Mouse (Mus musculus) frontal cortex, postnatal 36 days (tissue): ENCODE measurements around the gene Irs2.
A peak's percentile ranks its signal among the peaks of the same experiment; 100 is the strongest.

Experiments
- DNase-seq, 2 experiments: peaks; one replicate each; pipeline ENCODE4 v3.0.0; 2022; ENCODE audit warnings: low spot score in 2 of 2

Gene Irs2

DNA sequence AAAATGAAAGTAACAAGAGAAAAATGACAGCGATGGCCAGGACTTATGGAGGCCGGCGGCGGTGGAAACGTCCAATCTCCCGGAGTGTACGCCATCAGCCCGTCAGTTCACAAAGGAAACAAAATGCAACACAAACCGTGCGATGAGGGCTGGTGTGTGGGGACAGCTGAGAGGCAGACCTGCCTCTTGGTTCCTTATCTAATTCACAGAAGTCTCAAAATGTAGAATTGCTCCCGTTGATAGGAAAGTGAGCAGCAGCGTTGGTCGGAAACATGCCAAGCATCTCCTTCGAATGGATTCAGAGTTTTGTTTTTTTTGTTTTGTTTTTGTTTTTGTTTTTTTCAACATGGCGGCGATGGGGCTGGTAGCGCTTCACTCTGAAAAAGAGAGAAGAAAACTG is 21.6 kb downstream of the Irs2 start:
- DNase-seq = no peak

DNA sequence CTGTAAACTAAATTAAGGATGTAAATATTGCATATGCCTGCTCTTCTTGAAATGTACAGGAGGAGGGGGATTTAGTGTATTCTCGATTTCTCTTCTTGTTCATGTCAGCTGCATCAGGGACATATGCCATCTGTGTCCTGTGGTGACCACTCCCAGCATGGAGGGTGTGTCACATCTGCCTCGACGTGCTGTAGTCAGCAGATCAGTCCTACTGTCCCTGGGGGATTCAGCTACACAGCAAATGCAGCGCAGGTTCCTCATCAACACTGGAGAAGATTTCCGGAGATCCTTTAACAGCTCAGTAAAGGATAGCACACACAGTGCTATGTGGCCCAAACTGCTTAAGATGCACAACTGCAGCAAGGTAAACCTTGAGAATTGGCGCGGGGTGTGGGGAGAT is 23.2 kb downstream of the Irs2 start:
- DNase-seq = no peak

DNA sequence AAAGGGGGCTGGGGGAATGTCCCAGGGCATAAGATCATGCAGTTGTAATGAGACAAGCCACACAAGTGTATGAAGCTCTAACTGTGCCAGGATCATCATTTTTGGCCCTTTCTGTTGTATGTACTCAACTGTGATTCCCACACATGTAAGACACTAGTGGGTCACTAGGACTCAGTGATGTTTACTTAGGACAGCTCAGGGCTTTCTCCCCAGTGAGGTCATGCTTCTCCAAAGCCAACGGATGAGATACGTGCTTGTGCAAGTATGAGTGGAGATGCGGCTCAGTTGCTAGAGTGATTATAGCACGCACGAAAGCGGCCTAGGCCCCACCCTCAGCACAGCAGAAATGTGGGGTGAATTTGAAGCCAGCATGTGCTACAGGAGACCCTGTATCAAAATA is 27.4 kb downstream of the Irs2 start:
- DNase-seq = no peak

DNA sequence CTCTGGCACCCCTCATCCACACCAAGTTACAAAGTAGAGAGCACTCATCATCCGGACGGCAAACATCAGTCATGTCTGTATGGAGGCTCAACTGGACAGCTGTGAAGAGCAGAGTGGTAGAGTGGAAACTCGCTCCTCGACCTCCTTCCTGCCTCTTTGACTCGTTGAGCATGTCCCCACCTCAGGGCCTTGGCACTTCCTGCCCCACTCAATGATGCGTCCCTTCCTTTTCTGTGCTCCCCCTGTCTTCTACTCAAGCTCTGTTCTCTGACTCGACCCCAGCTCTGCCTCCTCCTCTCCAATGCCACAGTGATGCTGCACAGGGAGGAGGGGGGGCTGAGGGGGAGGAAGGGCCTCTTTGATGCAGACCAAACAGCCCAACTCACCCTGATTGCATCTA is 28.3 kb downstream of the Irs2 start:
- no peak for DNase-seq

DNA sequence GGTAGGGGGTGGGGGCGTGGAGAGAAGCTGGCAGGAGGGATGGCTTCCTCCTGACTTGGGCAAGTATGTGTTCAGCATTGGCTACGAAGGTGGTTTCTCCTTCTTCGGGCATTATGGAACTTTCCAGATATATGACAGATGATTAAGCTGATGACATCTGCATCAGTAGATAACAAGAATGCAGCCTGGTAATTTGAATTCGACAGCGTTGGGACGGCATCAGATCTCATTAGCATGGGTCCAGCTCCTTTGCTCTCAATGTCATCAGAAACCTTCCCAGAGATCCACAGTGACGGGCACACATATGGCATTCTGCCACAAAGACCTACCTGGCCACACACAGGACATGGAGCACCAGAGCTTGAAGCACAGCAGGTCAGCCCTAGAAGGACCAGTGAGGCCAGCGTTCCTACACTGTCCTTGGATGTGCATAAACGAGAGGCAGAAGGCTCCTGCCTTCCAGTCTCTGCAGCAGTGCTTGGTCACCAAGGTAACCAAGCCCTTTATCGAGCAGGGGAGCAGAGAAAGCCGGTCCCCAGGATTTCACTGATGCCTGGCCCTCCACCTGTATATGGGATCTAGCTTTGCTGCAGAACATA is 29.0 kb downstream of the Irs2 start:
- DNase-seq = no peak

DNA sequence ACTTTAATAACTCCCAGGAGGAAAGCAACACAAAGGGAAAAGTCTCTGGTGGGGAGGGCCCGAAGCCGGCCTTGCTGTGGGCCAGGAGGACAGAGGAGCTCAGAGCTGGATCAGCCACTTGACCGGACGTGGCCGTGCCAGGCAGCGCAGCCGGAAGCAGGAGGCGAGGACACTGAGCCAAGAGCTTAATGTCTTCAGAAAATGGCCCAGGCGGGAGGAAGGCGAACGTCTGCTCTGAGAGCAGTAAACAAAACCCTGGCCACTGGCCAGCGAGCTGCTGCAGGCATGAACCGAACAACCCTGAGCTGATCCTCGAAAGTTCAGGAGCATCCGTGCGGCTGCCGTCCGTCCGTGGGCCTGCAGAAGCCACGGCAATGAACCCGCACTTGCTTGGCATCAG is 29.9 kb downstream of the Irs2 start:
- peak in 1 of 2 experiments; percentile 54 for DNase-seq

DNA sequence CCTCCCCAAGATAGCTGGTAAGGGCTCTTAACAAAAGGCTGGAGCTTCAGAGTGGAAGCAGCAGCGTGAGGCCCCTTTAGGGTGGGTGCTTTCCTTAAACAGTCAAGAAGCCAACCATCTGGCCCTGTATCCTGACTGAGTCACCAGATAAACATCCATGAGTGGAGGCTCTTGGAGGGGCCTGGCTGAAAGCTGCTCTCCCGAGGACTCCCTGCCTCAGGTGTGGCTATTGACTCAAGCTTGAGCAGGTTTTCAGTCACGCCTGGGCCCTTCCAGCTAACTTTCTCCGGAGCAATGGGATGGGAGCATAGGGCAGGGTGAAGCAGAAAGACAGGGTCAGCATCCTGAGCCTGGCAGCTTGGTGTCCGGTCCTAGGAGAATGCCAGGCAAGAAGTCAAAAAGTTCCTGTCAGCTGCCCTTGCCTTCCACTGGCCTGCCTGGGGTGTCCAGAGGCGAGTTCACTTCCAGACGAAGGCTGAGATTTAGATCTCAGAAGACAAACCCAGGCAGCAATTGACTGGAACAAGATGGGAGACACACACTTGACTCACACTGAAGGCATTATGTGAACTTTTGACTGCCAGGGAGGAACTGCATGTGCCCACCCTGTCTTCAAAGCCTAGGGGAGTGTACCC is 30.4 kb downstream of the Irs2 start:
- no peak for DNase-seq

DNA sequence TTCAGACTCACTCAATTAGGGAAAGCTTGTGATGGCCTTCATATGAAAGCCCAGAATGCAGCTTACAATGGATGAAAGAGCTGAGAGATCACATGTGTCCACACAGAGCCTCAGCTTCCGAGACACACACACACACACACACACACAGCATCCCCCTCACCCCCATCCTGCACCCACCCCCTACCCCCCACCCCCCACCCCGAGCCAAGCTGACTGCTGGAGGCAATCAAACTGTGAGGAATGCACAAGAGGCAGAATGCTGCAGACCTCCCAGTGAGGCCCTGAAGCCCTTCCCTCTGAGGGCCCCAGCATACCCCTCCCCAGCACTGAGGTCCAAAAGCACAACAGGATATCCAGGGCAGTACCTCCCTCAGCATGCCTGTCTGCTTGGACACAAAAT is 33.6 kb downstream of the Irs2 start:
- no peak for DNase-seq

DNA sequence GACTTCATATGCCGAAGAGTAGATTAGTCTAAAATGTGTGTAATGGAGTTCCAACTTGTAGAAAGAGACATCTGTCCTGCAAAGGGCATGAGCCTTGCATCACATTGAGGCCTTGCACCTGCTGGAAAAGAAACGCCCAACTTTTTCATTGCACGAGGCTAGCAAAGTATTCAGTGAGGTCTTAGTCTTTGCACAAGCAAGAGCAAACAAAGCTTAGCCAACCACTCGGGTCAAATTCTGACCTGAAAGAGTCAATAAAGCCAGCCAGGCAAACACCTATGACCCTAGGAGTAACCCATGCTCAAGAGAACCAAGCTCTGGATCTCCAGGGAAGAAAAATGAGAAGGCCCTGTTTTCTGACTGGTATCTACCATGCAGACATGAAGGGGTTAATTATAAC is 34.1 kb downstream of the Irs2 start:
- no peak for DNase-seq

DNA sequence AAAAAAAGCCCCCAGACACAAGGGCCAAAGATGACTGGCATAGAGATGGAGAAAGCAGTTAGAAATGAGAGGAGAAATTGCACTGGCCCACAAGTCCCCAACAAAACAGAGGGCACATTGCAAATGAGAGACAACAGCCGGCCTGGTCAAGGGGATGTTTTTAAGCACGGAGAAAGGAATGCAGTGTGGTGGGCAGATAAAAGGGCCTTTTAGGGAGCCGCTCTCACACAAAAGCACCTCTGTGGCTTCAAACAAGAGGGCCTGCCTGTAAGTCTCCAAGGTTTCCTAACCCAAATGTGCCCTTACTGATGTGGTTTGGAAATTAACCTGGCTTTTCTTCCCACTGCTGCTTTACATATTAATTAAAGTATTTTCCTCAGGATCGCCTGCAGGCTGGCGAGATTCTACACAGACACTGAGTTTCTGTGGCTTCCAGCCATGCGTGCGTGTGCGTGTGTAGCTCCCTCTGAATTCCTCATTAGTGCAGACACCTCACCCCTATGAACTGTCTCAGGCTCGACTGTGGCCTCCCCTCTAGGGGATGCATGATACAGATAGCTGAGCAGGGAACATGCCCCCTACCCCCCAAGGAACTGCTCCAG is 35.3 kb downstream of the Irs2 start:
- DNase-seq = no peak

DNA sequence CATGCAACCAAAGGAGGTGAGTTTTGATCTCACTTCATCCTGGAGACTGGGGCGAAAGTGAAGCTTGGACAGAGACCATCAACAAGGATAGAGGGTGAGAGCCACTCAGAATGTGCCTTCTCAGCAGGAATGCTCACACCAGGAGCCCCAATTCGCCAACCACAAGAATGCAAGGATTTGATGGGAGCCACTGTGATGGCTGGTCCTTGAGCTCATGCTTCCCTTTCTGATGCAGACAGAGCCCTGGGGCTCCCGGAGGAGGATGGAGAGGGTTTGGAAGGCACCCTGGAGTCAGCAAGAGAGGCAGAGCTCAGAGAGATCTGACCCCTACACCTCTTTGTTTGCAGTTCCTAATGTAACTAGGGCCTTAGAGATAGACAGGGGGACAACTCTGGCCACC is 36.3 kb downstream of the Irs2 start:
- DNase-seq = no peak

DNA sequence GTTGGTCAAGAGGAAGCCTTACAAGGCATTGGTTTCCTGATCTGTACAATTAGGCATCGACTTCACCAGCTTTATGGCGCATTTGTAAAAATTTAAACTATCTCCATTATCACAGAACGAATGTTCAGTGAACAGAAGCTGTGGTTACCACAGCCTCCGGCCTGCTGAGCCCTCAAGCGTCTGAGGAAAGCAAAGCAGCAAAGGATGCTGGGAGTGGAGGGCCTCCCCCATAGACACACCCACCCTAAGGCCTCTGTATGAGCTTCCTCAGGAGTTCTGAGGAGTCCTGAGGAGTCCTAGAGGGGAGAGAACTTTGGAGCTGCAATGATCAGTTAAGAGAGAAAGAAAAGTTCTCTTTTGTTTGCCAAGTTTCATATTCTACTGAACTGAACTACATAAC is 36.7 kb downstream of the Irs2 start:
- DNase-seq = no peak

DNA sequence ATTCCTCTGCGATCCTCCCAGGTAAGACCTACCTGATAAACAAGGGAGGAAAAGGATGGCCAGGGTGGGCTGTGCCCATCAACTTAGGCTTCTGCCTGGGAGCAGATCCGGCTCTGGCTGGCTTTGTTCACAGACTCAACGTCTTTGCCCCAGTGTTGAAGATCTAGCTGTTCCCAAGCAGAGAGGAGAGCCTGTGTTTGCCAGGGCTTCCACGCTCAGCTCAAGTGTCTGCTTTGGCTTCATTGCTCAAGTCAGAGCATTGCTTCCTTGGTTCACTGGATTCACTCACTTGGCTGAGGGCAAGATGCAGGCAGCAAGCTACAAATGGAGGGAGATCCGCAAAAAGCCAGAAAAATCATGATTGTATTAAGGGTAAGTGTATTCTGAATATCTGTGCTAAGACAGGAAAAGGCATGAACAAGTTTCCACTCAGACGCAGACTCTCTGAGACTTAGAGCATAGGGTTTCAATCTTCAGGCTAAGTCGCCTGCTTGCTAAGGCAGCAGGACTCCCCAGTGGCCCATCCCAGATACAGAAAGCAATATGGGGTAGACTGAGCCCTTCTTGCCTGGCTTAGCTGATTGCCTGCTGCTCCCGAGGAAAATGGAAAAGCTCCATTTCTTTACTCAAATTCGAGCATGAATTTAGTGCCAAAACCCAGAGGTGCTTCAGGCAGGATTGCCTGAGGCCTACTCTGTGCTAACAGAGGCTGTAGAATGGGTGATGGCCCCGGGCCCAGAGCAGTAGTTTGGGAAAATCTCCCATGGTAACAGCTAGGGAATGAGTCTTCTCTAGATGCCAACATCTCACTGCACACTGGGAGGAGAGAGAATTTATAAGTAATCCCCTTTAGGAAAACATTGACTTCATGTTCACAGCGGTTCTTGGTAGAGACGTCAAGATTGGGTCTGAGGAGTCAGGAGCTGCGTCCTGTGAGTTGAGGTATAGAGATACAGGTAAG is 37.5 kb downstream of the Irs2 start:
- no peak for DNase-seq

DNA sequence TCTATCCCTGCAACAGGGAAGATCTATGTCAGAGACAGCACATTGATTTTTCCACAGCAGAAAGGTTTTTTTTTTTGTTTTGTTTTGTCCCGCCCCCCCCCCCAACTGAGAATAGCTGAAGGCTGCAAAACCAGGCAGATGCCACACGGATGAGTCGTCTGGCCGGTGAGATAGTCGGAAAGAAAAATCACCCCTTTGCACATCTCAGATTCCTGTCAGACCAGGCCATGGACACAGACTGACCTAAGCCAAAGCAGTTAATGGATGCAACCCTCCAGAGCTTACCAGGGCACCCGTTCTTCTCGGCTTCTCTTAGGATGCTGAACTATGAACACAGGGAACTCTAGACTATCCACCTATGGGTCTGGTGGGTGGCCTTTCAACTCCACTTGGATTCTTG is 39.6 kb downstream of the Irs2 start:
- no peak for DNase-seq

DNA sequence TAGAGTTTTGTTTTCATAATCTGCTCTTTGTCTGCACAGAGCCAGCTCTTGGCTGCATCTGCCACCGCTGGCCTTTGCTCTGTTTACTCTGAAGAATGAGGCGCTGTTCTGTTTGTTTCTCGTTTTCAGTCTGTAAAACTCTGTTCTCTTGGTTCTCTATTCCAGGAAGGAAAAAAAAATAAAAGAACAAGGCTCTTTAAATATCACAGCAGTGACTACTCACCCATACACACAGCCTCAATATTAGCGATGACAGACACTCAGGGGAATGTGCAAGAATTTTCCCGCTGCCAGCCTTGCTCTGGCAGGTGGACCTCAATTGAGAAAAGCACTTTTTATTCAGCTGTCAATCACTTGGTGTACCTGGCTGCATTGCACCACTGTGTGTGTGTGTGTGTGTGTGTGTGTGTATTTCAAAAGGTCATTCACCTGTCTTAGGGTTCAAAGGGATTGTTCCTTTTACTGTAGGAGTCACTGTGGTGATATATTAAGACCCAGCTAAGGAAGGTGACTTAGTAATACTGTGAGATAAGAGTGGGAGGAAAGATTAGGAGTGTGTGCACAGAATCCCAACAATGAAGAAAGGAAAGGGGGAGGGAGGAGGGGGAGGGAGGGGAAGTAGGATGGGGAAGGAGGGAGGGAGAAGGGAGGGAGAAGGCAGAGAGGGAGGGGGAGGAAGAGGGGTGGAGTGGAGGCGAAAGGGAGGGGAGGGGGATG is 42.7 kb downstream of the Irs2 start:
- no peak for DNase-seq

DNA sequence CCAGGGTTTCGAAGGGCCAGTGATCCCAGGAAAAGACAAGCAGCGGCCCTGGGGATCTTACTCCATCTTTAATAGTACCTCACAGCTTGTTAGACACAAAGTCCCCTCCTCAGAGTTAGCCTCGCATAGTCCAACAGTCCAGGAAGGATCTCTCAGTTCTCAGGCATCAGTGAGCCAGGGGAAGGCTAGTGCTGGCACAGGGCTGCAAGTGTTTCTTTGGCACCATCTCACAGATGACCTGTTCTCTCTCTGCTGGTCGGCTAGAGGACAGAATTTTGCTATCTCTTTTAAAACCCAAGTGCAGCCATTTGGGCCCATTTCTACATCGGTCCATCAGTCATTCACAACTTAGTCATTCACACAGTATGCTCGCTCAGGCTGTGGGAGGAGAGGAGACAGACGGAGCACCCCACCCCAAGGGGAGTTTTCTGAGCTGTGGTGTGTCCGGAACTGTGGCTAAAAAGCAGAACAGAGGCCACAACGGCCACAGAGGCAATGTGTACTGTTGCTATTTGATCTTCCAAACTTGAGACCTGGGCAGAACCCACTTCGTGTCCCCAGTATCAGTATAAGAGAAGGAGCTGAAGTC is 43.7 kb downstream of the Irs2 start:
- DNase-seq = no peak

DNA sequence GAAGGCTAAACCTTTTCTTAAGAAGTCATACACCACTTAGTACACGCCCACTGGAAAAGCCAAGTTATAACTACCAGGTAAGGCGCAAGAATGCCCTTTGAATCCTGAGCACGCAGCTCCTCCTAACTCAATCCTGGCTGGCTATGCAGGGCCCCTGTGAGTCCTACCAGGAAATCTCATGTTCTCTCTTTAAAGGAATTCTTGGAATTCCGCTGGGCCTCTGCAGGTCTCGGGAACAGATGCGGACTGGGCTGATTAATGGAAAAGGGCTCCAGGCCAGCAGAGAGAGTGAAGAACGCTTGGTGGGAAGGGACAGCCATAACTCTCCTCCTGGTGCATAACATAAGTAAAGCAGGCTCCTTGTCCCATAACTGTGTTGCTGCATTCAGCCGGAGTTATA is 46.3 kb downstream of the Irs2 start:
- DNase-seq = no peak

DNA sequence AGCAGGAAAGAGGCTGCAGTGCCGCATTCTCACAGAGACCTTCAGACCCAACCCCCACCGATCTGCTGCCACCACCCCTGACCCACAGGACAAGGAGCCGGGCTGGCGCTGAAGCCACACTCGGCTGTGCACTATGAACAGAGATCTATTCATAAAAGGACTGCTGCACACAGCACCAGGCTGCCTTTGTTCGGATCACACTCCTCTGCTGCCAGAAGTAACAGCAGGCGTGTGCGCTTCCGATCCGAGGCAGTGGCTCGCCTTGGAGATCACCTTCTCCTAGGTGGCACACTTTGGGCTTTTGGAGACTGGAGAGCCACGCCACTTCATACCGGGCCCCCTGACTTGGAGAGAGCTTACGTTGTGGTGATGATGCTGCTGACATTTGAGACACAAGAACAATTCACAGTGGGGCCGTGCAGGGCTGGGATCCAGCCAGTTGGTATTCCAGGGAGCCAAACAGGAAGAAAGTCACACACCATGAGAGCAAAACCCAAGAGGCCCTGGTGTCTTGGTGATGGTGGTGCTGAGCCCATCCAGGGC is 47.9 kb downstream of the Irs2 start:
- no peak for DNase-seq

DNA sequence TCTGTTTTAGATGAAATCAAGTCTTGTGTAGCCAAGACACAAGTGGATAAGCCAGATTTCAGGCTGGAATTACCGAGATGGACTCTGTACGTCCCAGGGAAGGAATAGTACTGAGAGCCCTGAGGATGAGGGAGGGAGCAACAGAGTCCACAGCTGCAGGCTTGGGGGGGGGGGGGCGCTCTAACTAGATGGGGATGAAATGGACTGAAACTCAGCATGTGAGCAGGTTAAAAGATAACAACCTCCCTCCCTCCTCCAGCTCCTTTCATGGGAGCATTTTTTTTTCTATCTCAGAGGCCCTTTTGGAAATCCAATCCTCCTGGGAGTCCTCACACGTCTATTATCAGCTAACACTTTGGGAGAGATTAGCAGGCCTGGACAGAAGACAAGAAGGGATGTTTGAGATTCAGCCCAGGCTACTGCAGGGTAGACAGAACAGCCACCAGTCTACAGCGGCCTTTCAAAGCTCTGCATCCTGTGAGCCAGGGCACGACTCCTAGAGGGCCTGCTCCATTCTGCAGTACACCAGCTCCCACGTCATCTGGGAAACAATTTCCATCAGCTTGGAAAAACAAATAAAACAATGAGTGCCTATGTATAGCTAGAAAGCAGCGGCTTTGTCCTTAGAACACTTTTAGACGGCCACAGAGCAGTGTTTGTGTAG is 50.8 kb downstream of the Irs2 start:
- no peak for DNase-seq

DNA sequence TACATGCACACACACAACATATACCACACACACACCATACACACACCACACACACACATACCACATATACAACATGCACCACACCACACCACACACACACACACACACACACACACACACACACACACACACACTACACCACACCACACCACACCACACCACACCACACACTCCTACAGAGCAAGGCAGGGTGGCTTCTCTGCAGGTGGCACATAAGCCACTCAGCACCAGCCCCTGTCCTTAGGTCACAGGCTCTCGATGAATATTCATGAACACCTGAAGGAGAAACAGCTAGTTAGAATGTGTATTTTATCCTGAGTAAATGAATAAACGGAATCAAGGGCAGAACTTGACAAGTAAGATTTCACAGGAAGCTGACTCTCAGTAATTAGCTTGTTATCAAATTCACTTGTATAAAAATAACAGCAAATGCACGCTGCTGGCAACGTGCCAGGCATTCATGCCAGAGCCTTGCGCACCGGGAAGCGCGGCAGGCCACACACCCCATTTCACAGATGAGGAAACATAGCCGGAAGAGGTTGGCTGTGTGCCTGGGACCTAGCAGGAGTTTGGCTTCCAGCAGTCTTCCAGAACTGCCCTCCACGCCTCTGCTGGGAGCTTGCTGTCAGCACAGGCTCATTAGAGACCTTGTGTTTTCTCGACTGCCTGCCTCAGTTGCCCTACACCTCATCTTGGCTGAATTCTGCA is 54.8 kb downstream of the Irs2 start:
- DNase-seq = peak; percentile 42 to 46
